Mouse (Mus musculus) intestine, embryonic 15.5 days (tissue): ENCODE data around the gene Amigo1. TPM values are rescaled to one million over a fixed set of nuclear protein-coding genes. Genes with fewer than 3 reads are reported as not detected.

Experiments used
- ATAC-seq: fragments of 200-750 bp; cut with Nextera tagmentation; 2 replicates; pipeline ENCODE4 v1.8.0; 2017; ENCODE audit warnings: moderate TSS enrichment, moderate library complexity
- H3K27ac ChIP-seq: fragments of 300-500 bp; sonication (generic); 2 replicates; pipeline ENCODE4 v1.5.1; 2015; ENCODE audit warnings: mild to moderate bottlenecking, inconsistent platforms
- H3K27me3 ChIP-seq: fragments of 300-500 bp; sonication (generic); replicated peaks from 2 replicates; pipeline ENCODE4 v1.6.1; 2015; ENCODE audit warnings: inconsistent platforms
- H3K36me3 ChIP-seq: fragments of 300-500 bp; sonication (generic); 2 replicates; pipeline ENCODE4 v1.6.1; 2015; ENCODE audit warnings: inconsistent platforms
- H3K4me1 ChIP-seq: fragments of 300-500 bp; sonication (generic); replicated peaks from 2 replicates; pipeline ENCODE4 v1.6.1; 2015; ENCODE audit warnings: inconsistent platforms
- H3K4me2 ChIP-seq: fragments of 300-500 bp; sonication (generic); replicated peaks from 2 replicates; pipeline ENCODE4 v1.6.1; 2015; ENCODE audit warnings: mild to moderate bottlenecking, inconsistent platforms
- H3K4me3 ChIP-seq: fragments of 300-500 bp; sonication (generic); replicated peaks from 2 replicates; pipeline ENCODE4 v1.5.1; 2015; ENCODE audit warnings: inconsistent platforms
- H3K9ac ChIP-seq: fragments of 300-500 bp; sonication (generic); 2 replicates; pipeline ENCODE4 v1.6.1; 2015; ENCODE audit warnings: inconsistent platforms
- H3K9me3 ChIP-seq: fragments of 300-500 bp; sonication (generic); 2 replicates; pipeline ENCODE4 v1.6.1; 2016; ENCODE audit warnings: inconsistent platforms
- WGBS: fragments of 180-500 bp; shearing (Covaris S2); methylation state at CpG from one replicate; pipeline ENCODE4 v1.1.7; 2015; 5-methylcytosine and 5-hydroxymethylcytosine counted together
- polyA plus RNA-seq: library from polyadenylated mRNA; unstranded; fragments of >200 nt; fragmentation: Nextera tagmentation; extraction: Ambion mirVana; gene quantifications from 2 replicates; pipeline ENCODE4 v1.2.1, GENCODE M21; 2015

The Amigo1 gene
- polyA plus RNA-seq, result 3.9 and 4.4 TPM in 2 replicates

- no peaks in the 10 kb centered on the region for H3K27me3 ChIP-seq
- peaks cover 17% of the 10 kb centered on the region; the same call in 1 of the 2 replicates for H3K4me1 ChIP-seq
- ATAC-seq, result peak; percentile 67
- H3K27ac ChIP-seq, result no peak within 1 kb of the TSS
- peak within 1 kb of the TSS; percentile 71 for H3K9ac ChIP-seq
- peak within 1 kb of the TSS; percentile 71 for H3K4me3 ChIP-seq
- no peaks in the 10 kb centered on the region for H3K9me3 ChIP-seq
- 2% methylated on average over 90 of the region's 100 CpGs for WGBS
- peak within 1 kb of the TSS; percentile 94 for H3K4me2 ChIP-seq
- no peaks in the 10 kb centered on the region for H3K36me3 ChIP-seq
These were observed at the start of gene Amigo1 for GRCm38 (mm10) chr3:108186098-108187047. Gene Amigo1, plus strand, starts transcription at chr3:108186335.

GRCm38 (mm10) chr3:108139113-108139512 lies 47.0 kb upstream of the Amigo1 start:
- Histone ChIP-seq H3K4me3 (no peak overlapping the region), H3K36me3 (peaks cover 4% of the 10 kb centered on the region; the same call in 1 of the 2 replicates), H3K27me3 (no peaks in the 10 kb centered on the region), H3K9ac (no peak overlapping the region), H3K4me1 (no peaks in the 10 kb centered on the region; the same call in 1 of the 2 replicates), H3K4me2 (no peak overlapping the region), H3K27ac (no peak overlapping the region), H3K9me3 (no peaks in the 10 kb centered on the region)
- WGBS, result 49% methylated on average over 1 of the region's 1 CpGs
- ATAC-seq, result 0 out of 2 replicates have a peak, but pooled peaks have one; percentile 69

GRCm38 (mm10) chr3:108140786-108141185 lies 45.3 kb upstream of the Amigo1 start:
- Histone ChIP-seq H3K4me3 (no peak overlapping the region), H3K4me1 (no peaks in the 10 kb centered on the region; the same call in 1 of the 2 replicates), H3K4me2 (no peak overlapping the region), H3K27me3 (no peaks in the 10 kb centered on the region), H3K27ac (no peak overlapping the region), H3K9me3 (no peaks in the 10 kb centered on the region), H3K36me3 (peaks cover 4% of the 10 kb centered on the region; the same call in 1 of the 2 replicates), H3K9ac (no peak overlapping the region)
- 84% methylated on average over 4 of the region's 4 CpGs for WGBS
- no peak for ATAC-seq

DNA sequence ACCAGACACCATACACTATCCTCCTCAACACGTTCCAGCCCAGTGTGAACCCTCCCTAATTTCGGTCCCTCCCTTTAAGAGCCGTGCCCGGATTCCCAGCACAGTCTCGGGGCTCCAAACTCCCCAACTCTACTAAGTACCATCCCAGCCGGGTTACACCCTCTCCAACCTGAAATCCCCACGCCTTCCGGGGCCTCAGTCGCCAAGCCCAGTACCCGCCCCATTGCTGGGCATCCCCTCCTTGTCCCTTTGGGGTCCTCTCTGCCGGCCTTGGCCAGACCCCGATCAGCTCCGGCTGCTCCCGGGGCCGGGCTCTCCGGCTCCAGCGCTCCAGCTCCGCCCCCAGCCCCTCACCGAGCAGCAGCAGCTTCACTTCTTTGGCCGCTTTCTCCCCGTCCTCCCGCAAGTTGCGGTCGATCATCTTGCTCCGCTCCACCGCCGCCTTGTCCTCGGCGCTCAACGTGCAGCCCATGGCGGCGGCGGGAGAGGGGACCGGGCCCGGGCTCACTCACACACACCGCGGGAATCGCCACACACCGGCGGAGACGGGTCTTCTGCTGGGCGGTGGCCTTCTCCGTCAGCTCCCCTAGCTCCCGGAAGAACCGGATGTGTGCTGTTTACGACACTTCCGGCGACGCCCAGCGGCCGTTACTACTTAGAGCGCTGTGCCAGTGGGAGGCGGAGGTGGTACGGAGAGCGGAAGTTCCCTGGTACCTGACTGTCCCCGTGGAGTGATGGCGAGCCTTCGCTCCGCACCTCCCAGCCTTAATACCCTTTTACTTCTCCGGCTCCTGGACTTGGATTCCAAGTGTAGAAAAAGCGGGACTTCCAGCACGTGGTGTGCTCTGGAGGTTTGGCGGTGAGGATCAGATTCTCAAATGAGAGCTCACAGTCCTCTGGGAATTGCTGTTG lies 40.3 kb upstream of the Amigo1 start, which contains the start of gene Gnai3:
Gnai3 (minus strand) TSS at position 613 of the 912 bp plus-strand sequence.
- peak within 1 kb of the TSS; percentile 95 for H3K9ac ChIP-seq
- ATAC-seq, result peak; percentile 98
- peak within 1 kb of the TSS; percentile 76 for H3K4me2 ChIP-seq
- peak within 1 kb of the TSS; percentile 93 for H3K27ac ChIP-seq
- no peaks in the 10 kb centered on the region for H3K27me3 ChIP-seq
- no peaks in the 10 kb centered on the region for H3K36me3 ChIP-seq
- H3K4me1 ChIP-seq, result peaks cover 4% of the 10 kb centered on the region; the same call in 1 of the 2 replicates
- peak within 1 kb of the TSS; percentile 98 for H3K4me3 ChIP-seq
- no peaks in the 10 kb centered on the region for H3K9me3 ChIP-seq
- under 1% methylated on average over 63 of the region's 63 CpGs for WGBS

DNA sequence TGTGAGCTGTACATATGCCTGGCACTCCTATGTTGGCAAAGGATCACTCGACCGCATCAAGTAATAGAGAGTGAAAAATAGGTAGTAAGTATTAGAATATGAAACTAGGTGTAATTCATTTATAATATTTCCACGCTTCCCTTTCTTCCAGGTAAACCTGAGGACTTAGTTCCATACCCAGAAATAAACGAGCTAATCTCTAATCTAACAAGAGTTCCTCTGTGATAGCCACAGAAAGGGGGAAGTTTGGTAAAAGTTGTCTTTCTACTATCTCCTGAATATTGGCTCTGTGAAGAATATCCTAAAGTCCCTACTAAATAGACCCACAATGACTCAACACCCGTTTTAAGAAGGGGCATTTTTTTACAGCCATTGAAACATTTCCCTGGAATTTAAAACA lies 39.5 kb upstream of the Amigo1 start:
- peak overlapping the region; percentile 76 for H3K4me2 ChIP-seq
- no peaks in the 10 kb centered on the region for H3K9me3 ChIP-seq
- peaks cover 4% of the 10 kb centered on the region; the same call in 1 of the 2 replicates for H3K4me1 ChIP-seq
- no peak for ATAC-seq
- H3K9ac ChIP-seq, result peak overlapping the region; percentile 95
- WGBS, result 51% methylated on average over 5 of the region's 5 CpGs
- H3K27me3 ChIP-seq, result no peaks in the 10 kb centered on the region
- peak overlapping the region; percentile 98 for H3K4me3 ChIP-seq
- H3K27ac ChIP-seq, result peak overlapping the region; percentile 93; the same call in 1 of the 2 replicates
- no peaks in the 10 kb centered on the region for H3K36me3 ChIP-seq

- H3K27ac ChIP-seq, result no peak overlapping the region
- WGBS, result 66% methylated on average over 11 of the region's 11 CpGs
- no peaks in the 10 kb centered on the region for H3K36me3 ChIP-seq
- ATAC-seq, result peak; percentile 59
- no peaks in the 10 kb centered on the region for H3K9me3 ChIP-seq
- no peak overlapping the region for H3K9ac ChIP-seq
- H3K4me2 ChIP-seq, result peak overlapping the region; percentile 2; the same call in 1 of the 2 replicates
- H3K4me3 ChIP-seq, result no peak overlapping the region
- H3K4me1 ChIP-seq, result peaks cover 4% of the 10 kb centered on the region; the same call in 1 of the 2 replicates
- no peaks in the 10 kb centered on the region for H3K27me3 ChIP-seq
These were observed 38.5 kb upstream of the Amigo1 start for GRCm38 (mm10) chr3:108147386-108148235.

- no peak overlapping the region for H3K9ac ChIP-seq
- H3K36me3 ChIP-seq, result no peaks in the 10 kb centered on the region
- no peak overlapping the region for H3K27ac ChIP-seq
- WGBS, result 86% methylated on average over 3 of the region's 3 CpGs
- H3K27me3 ChIP-seq, result no peaks in the 10 kb centered on the region
- 0 out of 2 replicates have a peak, but pooled peaks cover 2% of the 10 kb centered on the region for H3K4me1 ChIP-seq
- no peak for ATAC-seq
- H3K4me2 ChIP-seq, result no peak overlapping the region
- no peak overlapping the region for H3K4me3 ChIP-seq
- H3K9me3 ChIP-seq, result no peaks in the 10 kb centered on the region
These were observed 33.8 kb upstream of the Amigo1 start for GRCm38 (mm10) chr3:108152290-108152689.

DNA sequence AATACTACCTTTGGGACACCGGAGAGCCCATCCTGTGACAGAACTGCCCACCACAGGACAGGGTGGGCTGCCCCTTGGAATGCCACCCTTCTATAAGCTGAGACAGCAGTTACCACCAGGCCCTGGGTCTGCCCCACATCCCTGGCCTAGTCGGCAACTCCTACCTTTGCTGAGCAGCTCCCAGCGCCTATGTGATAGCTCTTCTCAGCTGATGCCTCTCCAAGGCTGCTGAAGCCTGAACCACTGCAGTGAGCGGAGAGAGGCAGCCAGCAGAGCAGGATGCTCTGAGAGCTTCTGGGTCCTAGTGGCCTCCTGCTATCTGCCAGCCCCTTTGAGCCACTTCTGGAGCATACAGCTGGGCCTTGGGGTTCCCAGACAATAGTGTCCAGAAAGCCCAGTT lies 31.5 kb upstream of the Amigo1 start, which contains the start of gene Gpr61:
Gpr61 (minus strand) TSS at position 227 of the 400 bp plus-strand sequence.
- Histone ChIP-seq H3K4me3 (no peak within 1 kb of the TSS), H3K4me1 (0 out of 2 replicates have a peak, but pooled peaks cover 3% of the 10 kb centered on the region), H3K4me2 (no peak within 1 kb of the TSS), H3K27ac (no peak within 1 kb of the TSS), H3K27me3 (no peaks in the 10 kb centered on the region), H3K36me3 (no peaks in the 10 kb centered on the region), H3K9ac (no peak within 1 kb of the TSS), H3K9me3 (no peaks in the 10 kb centered on the region)
- no peak for ATAC-seq
- WGBS, result 45% methylated on average over 4 of the region's 4 CpGs

DNA sequence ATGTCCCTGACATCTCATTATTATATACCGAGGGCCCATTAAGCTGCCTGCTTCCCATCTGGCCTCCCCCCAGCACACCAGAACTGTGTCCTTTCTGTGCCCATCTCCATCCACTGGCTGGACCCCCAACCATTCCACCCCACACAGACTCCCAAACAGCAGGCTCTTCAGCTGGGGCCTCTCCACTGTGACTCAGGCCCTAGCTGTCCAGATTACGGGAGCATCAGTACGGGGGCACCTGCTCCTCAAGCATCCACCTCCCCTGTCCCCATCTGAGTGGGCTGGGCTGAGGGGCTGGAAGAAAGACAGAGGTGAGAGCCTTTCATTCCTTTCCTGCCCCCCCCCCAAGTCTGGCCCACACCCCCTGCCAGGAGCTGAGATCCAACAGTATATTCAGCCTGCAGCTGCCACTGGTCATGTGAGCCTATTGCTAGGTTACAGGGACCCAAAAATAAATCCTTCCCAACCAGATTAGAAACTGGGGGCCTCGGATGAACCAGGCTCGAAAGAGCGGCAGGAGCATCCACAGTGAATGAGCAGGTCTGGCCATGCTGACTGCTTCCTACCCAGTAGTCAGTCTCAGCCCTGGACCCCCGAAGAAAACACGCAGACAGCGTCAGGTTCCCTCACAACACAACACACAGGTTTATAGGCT lies 27.6 kb upstream of the Amigo1 start:
- Histone ChIP-seq H3K9me3 (no peaks in the 10 kb centered on the region), H3K4me2 (no peak overlapping the region), H3K27ac (no peak overlapping the region), H3K27me3 (no peaks in the 10 kb centered on the region), H3K4me3 (no peak overlapping the region), H3K9ac (no peak overlapping the region), H3K36me3 (no peaks in the 10 kb centered on the region), H3K4me1 (0 out of 2 replicates have a peak, but pooled peaks cover 3% of the 10 kb centered on the region)
- WGBS, result 59% methylated on average over 9 of the region's 9 CpGs
- ATAC-seq, result peak; percentile 47

DNA sequence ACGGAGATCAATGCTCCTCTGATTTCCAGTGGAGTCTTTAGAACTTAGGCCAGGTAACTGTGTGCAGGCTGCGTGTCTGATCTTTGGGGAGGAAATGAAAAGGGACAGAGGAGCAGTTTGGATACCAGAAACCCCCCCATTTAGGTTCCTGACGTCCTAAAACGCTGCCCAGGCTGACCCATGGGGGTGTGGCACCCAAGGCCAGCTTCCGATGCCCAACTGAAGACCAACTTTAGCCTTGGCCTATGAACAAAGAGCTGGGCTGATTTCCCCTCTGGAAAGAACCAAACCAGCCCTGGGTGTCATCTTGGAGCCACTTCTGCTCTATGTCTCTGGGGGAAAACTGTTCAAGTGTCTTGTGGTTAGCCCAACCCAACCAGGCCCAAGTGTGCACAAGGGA lies 22.0 kb upstream of the Amigo1 start:
- Histone ChIP-seq H3K27ac (no peak overlapping the region), H3K27me3 (no peaks in the 10 kb centered on the region), H3K4me1 (peaks cover 21% of the 10 kb centered on the region), H3K9ac (no peak overlapping the region), H3K9me3 (no peaks in the 10 kb centered on the region), H3K4me2 (no peak overlapping the region), H3K36me3 (no peaks in the 10 kb centered on the region), H3K4me3 (no peak overlapping the region)
- 61% methylated on average over 5 of the region's 5 CpGs for WGBS
- no peak for ATAC-seq
